Comparison of ENCODE assay signal across 8 mouse cellular contexts in genomic region chr2:120976308-120976707, GRCm38 (mm10). TPM values are rescaled to one million over a fixed set of nuclear protein-coding genes. Genes with fewer than 3 reads are reported as not detected.
DNase-seq lines count a peak whose midpoint lies in the region; ATAC-seq lines count a peak whose summit lies in the region.

No protein-coding gene starts in this region.

- no peaks in the 10 kb centered on the region for H3K9me3 ChIP-seq in neural tube, embryonic 12.5 days

- H3K9ac ChIP-seq in neural tube, embryonic 12.5 days = no peak overlapping the region

- no peaks in the 10 kb centered on the region for H3K4me1 ChIP-seq in neural tube, embryonic 12.5 days

- H3K4me3 ChIP-seq in neural tube, embryonic 12.5 days = no peak overlapping the region

- WGBS in neural tube, embryonic 12.5 days = 55% methylated on average over 4 of the region's 4 CpGs

- H3K27ac ChIP-seq in neural tube, embryonic 12.5 days = no peak overlapping the region

- peaks cover 3% of the 10 kb centered on the region; the same call in 1 of the 2 replicates for H3K36me3 ChIP-seq in neural tube, embryonic 12.5 days

- no peak for ATAC-seq in neural tube, embryonic 12.5 days (ENCODE audit: low FRiP score, low read depth)

- H3K27me3 ChIP-seq in neural tube, embryonic 12.5 days (replicated peaks) = no peaks in the 10 kb centered on the region

- DNase-seq in cerebellum, postnatal 10 days = peak; percentile 28 to 57
- DNase-seq in cerebellum, adult 11-12 months = no peak
- DNase-seq in neural tube, embryonic 10.5 days (ENCODE audit: extremely low spot score, low spot score) = no peak
- peak; percentile 16 for DNase-seq in liver
- DNase-seq in retina, embryonic 14.5 days (ENCODE audit: low spot score) = peak; percentile 56
- no peak for DNase-seq in left cerebral cortex, adult 9 months (ENCODE audit: low spot score in 2 of 2)
- DNase-seq in right cerebral cortex, postnatal 36 days (ENCODE audit: low spot score in 2 of 2) = no peak

- H3K4me2 ChIP-seq in neural tube, embryonic 12.5 days (replicated peaks) = 0 out of 2 replicates have a peak overlapping the region, but pooled peaks have one; percentile 92

RNA-seq across cellular contexts. Expression of gene Tmem62, which starts 0.5 kb away (rescaled TPM):
- polyA plus RNA-seq in neural tube, embryonic 12.5 days (2016; fragmentation: Nextera tagmentation; extraction: Ambion mirVana) = 8.0 and 10.6 TPM in 2 replicates

RNA-seq across cellular contexts. Expression of gene Ubr1, which starts 5.8 kb away (rescaled TPM):
- 27.7 and 31.2 TPM in 2 replicates for polyA plus RNA-seq in neural tube, embryonic 12.5 days (2016; fragmentation: Nextera tagmentation; extraction: Ambion mirVana)

RNA-seq across cellular contexts. Expression of gene Ccndbp1, which starts 31.9 kb away (rescaled TPM):
- polyA plus RNA-seq in neural tube, embryonic 12.5 days (2016; fragmentation: Nextera tagmentation; extraction: Ambion mirVana) = 62.5 and 67.6 TPM in 2 replicates

Comparison
In these comparisons a context has a peak if more than half of its experiments do, and no peak if none do; other contexts are left out.
1. DNase-seq: peak in cerebellum, postnatal 10 days (2 of 2), liver (single experiment) and retina, embryonic 14.5 days (single experiment); none in cerebellum, adult 11-12 months (single experiment), neural tube, embryonic 10.5 days (single experiment), left cerebral cortex, adult 9 months (0 of 2) and right cerebral cortex, postnatal 36 days (0 of 2).